Mouse (Mus musculus) heart, adult 18-20 months (tissue): Measurements from ENCODE around the gene Plekhn1. TPM values are rescaled to one million over a fixed set of nuclear protein-coding genes. Genes with fewer than 3 reads are reported as not detected.

Experiments
- DNase-seq, 2 experiments: peaks; one replicate each; pipeline ENCODE4 v3.0.0; 2021 to 2022; ENCODE audit warnings: mixed read lengths in 1 of 2
- total RNA-seq, 2 experiments: library from RNA; stranded (reverse); gene quantifications; 2 replicates each; pipeline ENCODE4 v1.2.3; 2021

Plekhn1 gene
- total RNA-seq, 2 experiments from 2014 or later: 10.1 to 11.0 TPM

DNA sequence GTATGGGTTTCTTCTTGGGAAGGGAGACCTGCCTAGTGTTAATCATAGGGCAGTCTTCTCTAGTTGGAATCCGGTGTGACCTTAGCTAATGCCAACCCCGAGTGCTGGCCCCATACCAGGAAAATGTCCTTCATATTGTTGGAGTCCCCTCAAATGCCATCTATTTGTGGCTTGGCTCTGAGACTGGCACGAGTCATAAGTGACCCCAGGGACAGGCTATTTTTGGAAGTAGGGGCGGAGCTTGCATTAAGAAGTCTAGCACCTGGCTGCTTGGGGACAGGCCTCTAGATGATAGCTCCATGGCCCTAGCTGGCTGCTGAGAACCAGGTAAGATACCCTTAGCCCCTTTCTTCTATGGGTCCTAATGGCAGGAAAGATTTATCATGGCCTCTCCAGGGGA, 19.0 kb downstream of the Plekhn1 start, which contains the start of gene Perm1:
TSS of gene Perm1 (plus strand) at position 220 of the 400 bp plus-strand sequence.
- peak; percentile 87 to 89 for DNase-seq

DNA sequence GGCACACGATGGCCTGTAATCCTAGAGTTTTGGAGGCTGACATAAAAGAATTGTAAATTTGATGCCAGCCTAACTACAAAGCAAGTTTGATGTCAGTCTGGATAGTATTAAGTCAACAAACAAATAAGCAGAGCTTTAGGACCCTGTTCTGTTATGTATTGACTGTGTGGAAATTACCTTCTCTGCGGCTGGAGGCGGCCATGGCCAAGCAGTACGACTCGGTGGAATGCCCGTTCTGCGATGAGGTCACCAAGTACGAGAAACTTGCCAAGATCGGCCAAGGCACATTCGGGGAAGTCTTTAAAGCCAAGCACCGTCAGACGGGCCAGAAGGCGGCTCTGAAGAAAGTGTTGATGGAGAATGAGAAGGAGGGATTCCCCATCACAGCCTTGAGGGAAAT, 21.5 kb downstream of the Plekhn1 start:
- DNase-seq: no peak

DNA sequence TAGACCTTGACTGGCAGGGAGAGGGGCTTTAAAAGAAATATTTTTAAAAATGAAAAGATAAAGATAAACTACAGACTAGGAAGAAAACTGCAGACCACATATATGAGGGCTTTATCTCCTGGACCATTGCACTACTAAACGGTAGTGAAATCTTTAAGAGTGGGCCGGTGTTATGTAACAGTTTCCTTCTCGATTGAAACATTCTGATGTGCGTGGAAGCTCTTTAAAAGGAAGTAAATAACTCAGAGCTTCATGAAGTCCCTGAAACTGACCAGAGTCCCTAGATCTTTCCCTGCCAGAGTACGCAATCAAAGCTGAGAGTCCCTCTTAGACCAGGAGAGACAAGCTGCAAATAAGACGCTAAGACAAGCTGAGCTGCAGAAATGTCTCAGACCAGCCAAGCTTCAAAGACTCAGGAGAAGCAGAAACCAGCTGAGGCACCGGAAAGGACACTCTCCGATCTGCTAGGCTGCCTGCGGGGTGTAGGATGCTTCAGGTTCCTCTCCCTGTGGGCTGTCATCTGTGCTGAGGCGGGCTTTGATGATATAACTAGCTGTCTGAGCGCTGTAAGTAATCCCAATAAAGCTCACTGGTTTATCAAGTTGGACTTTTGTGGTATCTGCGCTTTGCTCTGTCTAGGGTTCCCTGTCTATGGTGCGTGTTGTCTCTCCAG, 24.6 kb downstream of the Plekhn1 start:
- DNase-seq: no peak

DNA sequence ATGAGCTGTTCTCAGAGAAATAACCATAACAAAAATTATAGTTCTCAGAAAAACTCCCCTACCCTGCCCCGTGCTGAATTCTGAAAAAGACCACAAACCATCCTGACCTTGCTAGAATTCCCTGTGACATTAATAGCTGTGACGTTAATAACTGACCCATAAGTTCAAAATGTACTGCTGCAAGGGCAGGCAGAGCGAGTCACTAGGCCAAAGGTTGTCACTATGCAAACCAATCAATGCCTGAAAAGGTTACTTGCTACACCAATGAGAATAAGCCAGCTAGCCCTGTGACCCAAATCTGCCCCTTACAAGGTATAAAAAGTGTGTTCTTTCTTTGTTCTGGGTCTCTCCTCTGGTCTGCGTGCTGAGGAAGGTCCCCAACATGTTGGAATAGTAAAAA, 25.8 kb downstream of the Plekhn1 start:
- DNase-seq: no peak

DNA sequence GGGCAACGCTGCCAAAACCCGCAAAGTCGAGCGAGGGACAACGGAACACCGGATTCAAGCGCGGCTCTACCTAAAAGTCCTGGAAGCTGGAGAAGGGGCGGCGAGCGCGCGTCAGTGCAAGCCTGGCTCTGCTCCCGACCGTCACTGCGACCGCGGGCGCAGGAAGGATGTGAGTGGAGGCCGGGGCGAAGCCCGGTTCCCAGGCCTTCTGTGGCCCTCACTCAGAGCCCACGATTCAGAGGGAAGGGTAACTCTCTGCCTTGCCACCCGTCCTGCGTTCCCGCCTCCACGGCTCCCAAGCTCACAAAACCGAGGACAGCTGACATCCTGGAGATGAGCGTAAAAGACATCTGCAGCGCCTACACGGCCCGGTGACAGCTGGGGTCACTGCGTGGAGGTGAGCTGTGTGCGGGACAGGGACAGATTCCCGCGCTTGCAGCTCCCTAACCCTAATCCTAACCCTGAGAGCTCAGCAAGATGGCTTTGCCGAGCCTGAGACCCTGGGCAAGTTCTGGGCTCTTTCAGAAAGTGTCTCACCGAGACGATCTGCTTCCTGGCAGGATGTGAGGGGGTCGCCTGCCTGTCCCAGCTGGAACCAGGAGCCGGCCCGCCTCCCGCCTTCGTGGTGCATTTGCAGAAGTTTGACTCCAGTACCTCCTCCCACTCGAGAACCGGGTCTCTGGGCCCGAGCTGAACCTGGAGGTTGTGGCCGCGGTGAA, 31.1 kb downstream of the Plekhn1 start:
- DNase-seq: peak; percentile 36 to 42

DNA sequence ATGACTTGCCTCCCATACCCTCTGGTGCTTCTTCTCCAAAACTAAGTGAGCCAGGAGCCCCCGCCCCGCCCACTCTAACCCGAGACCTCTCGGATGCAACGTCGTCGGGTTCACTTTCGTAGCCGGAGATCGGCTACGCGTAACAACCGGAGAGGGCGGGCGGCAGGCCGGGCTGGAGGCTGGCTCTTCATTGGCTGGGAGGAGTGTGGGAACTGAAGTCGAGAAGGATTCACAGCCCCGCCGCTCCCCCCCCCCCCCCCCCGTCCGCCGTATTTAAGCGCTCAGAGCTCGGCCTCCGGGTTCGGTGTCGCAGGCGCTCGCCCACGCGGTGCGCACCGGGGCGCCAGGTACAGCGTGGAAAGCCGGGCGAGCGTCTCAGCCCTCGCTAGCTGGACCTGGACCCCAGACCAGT, 31.6 kb downstream of the Plekhn1 start, which contains the start of gene AW011738:
TSS of gene AW011738 (plus strand) at position 304 of the 412 bp plus-strand sequence.
- peak; percentile 86 to 90 for DNase-seq

DNA sequence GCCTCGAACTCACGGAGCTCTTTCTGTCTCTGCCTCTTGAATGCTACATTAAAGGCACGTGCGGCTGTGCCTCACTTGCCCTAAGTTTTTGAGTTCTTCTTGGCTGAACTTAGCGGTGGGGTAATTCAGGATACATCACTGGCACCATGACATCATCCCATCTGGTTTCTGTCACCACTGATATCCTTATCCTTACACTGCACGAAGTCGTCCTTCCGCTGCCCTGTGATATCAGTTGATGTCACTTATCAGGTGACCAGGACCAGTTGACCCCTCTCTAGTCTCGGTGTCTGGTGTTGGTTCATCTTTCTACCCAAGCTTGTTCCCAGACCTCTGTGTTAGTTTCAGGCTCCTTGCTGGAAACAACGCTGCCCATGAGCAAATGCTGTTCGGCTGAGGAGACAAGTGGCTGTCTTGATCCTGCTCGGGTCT, 32.2 kb downstream of the Plekhn1 start:
- peak in 1 of 2 experiments; percentile 39 for DNase-seq

DNA sequence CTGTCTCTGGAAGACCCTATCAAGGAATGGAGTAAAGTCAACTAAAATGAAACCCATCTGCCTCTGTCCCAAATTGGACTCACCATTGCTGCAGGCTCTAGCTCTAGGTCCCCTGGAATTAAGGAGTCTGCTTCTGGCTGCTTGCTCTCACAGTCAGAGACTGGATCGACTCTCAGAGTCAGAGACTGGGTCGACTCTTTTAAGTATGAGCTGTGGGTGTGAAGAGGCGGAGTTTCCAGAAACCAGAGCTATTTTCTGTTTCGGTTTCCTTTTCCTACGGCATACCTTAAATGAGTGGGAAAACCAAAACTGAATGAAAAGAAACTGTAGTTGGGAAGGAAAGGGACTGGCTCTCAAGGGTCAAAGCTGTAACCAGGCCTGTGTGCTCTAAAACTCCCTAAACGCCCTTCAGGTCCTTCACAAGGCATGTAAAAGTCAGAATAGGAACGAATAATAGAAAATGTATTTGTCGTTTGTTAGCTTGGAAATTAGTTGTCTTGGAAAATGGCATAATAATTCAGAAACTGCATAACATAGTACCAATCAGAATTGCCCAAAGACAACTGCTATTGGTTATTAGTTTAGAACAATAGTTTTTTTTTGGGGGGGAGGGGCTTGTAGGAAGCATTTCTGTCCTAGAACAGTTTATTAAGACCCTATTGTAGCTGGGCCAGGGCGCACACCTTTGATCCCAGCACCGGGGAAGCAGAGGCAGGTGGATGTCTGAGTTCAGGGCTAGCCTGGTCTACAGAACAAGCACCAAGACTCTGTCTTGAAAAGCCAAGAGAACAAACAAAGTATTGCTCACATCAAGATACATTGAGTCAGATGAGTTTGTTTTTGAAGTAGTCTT, 33.8 kb downstream of the Plekhn1 start, which contains the start of gene Isg15:
TSS of gene Isg15 (minus strand) at position 196 of the 853 bp plus-strand sequence.
- DNase-seq: peak; percentile 54 to 63

DNA sequence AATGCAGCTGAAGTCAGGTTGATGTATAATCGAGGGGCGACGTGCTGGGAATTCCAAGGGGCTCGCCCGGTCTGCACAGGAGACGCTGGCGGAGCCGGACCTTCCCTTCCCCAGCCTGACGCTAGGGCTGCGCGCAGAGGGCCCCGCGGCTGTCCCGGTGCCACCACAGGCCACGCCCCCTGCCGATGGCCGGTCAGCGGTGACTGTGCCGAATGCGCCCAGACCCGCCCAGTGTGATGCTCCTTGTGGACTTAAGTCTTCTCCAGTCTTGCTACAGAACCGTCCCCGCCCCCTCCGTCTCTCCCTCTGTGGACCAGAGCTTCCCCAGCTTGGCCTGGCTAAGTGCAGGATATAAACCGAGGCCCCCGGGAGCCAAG, 36.8 kb downstream of the Plekhn1 start:
- DNase-seq: peak; percentile 88 to 94

DNA sequence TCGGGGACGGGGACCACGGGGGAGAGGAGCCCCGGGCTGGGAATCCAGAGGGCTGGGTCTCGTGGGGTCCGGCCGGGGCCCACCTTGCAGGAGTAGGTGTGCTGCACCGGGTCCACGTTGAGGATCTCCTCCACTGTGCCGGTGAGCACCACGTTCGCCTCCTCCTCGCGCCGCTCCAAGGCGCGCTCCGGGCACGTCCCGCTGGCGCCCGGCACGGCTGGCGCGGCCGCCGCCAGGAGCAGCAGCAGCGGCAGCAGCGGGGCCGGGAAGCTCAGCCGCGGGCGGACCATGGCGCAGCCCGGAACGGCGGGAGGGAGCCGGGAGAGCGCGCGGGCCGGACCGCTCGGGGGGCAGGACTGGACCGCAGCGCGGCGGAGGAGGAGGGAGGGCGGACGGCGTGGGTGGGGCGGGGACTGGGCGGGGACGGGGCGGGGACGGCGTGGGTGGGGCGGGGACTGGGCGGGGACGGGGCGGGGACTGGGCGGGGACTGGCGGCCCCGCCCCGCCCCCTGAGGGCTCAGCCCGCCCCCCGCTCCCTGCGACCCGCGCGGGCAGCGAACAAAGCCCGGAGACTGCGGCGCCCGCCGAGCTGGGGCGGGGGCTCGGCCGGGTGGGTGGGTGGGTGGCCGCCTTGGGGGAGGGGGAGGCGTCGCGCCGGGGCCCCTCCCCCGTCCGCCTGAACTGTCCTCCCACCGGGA, 37.4 kb downstream of the Plekhn1 start, which contains the start of gene Agrn:
TSS of gene Agrn (minus strand) at position 358 of the 698 bp plus-strand sequence.
- peak; percentile 77 to 81 for DNase-seq

DNA sequence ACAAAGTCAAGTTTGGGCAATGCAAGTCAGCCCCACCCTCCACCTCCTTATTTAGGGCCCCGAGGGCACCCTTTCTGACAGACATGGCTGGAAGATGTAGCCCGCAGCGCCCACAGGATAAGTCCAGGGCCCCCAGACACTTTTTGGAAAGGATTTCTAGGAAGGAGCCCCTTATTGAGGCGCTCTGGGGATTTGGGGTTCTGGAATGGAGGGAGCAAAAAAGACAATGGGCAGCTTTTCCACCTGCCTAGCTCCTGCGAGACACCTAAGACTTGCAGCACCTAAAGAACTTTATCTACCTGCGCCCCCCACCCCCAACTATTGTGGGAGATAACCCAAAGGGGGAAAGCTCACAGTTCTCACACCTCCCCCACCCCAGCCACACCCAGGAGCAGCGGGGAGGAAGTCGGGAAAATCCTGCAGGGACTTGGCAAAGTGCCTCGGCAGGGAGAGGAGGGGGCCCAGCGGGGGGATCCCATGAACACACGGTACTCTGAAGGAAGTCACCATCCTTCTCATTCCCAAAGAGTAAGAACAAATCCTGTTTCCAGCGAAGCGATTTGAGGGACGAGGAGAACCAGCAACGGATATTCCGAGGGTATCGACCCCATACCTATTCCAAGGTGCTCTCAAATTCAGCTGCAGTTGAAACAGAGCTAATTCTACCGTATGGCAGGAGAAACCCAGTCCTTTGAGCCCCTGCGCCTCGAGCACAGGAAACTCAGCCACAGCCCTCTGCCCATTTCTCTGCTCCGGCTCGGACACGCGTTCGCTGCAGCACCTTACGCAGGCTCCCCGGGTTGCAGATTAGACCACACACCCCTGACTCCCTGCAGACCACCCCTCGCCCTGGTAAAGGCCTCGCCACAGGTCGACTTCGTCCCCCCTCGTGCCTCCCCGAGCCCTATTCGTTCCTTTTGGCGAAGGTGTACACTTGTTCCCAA, 38.5 kb downstream of the Plekhn1 start:
- DNase-seq: peak; percentile 60 to 69

DNA sequence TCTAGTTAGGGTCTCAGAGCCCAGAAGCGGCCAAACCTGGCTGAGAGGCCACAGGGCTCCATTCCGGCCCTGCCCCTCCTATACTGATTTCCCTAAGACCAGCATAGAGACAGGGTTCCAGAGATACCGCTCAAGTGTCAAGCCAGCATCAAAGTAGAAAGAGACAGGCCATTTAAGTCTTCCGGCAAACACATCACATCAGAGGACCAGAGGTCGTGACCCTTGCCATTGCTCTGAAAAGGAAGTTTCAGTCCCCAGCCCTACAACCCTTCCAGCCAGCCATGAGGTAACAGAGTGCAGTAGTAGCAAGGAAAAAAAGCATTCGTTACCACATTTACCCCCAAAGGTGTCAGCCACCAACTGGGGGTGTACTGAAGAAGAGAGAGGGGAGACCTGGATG, 40.3 kb downstream of the Plekhn1 start:
- DNase-seq: no peak

DNA sequence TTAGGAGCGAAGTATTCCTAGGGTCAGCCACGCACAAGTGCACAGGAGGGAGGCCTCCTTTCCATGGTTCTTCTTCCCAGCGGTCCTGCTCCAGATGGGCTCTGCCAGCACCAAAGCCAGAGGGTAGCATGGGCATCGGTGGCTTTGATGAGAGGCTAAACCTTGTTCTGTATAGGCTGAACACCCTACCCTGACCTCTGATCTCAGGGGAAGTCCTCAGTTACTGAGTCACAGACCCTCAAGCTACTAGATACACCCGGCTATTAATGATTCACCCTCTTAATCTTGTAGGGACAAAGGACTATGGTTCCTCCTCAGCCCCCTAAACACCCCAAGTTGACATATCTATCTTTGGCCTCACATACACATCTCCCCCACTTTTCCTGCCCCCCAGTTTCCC, 40.8 kb downstream of the Plekhn1 start:
- no peak for DNase-seq

DNA sequence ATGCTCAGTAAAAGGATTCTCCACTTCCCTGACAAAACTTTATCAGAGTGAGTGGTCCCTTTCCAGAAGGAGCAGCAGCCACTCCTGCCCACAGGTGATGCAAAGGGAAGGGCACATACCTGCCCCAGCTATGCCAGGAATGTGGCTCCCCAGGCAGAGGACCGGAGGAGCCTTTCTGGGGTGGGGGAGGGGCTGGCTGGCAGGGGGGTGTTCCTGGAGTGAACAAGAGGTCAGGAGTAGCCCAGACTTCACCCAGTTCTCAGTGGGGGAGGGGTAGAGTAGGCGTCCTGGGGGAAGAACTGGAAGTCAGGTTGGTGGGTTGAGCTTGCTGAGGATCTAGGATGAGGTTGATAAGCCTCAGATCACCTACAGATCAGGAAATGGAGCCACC, 41.5 kb downstream of the Plekhn1 start:
- no peak for DNase-seq

DNA sequence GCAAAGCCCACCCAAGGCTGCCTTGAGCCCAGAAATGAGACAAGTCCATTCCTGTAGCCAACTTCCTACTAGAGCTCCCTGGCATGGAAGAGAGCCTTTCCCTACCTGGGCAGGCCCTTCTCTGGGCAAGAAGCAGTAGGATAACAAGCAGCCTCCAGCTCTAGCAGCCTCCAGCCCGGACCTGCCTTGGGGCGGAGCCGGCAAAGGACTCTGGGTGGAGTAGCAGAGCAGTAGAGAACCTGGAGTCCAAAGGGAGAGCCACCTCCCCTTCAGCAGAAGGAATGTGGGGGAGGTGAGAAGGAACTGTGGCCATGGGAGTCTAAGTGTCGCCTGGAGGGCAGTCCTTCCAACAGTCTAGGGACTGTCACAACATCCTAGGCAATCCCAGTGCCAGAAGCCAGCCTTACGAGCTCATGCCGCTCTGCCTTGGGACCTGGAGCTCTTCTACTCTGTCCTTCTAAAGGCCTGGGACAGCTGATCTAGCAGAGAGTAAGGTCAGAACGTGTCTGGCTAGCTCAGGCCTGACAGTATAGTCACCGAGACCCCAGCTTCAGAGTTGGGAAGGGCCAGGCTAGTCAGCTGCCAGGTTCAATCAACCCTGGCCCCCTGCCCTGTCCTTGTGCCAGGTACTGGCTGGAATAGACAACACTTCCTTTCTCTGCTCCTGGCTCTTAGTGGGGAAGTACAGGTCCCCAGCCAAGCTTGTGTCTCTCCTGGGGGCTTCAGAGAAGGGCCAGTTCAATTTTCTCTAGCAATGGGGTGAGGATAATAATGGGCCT, 42.0 kb downstream of the Plekhn1 start:
- peak; percentile 42 to 49 for DNase-seq

DNA sequence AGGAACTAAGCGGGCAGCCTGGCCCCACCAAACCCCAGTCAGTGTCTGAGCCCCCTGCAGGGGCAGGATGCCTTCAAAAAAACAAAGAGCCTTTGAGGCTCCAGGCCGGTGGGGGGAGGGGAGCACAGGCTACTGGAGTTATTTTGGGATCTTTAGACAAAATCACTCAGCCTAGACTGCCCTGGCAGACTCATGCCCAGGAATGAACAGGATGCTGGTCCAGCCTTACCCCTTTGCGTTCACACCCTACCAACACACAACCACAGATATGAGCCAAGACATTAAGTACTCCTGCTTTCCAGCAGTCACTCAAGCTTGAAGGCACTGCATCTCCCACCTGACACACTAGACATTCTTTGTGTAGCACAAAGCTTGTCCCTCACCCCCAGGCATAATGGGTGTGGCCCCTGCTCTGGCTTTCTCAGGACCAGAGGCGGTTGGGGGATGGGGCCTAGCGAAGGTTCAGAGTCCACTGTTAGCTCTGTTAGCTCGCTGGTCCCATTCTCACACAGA, 45.8 kb downstream of the Plekhn1 start:
- no peak for DNase-seq

DNA sequence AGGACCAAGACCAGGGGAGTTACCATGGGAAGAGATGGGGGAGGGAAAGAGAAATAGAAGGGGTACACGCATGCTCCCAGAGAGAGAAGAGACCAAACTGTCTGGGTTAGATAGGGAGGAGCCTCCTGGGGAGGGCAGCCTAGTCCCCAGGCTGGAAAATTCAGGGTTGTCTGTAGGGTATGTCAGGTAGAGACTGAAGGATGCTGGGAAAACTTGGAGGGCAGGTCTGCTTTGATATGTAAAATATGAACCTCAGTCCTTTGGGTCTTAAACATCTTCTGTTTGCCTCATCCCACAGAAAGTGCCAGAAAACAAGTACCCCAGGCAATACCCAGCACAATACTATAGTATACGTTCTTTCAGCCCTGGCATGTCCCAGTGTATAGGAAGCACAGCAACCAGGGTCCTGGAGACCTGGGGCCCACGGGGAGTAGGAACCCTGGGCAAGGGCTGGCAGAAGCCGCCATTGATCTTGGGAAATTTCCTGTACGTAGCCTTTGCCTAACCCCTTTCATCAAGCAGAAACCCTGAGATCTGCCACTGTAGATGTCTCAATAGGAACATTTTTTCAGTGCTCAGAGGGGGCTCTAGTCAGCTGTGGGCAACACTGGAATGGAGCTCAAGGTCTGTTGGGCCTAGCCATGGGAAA, 46.4 kb downstream of the Plekhn1 start:
- no peak for DNase-seq

DNA sequence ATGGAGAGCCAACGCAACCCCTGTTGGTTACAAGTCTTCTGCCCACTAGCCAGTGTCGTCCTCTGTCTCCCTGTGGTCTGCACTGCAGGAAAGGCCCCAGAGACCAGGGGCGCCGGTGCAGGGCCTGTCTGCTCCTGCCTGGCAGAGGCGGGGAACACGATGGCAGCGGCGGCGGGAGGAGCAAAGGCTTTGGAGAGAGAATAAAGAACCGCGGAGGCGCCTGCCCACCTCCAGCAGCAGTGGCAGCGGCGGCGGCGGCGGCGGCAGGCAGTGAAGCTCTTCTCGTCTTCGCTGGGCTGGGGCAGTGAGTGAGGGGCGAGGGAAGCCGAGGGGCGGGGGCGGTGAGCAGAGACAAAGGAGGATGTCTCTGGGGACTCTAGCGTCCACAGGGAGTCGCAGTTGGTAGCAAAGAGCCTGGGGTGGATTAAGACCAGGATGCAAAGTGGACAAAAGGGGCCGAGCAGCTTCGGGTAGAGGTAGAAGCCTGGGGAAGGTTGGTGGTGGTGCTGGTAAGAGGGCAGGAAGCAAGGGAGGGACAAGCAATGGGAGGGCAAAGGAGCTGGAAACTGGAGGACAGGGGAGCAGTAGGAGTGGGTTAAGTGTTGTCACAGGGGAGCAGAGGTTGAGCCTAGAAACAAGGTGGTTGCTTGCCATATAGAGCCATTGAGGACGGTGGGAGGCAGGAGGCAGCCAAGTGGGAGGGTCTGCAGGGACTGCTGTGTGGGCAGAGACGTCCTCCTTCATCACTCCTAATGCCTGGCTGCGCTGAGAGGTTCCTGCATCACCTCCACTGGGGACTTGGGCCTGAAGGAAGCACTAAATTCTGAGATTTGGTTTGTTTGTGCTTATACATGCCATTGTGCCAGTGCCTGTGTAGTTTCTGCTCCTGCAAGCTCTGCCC, 48.5 kb downstream of the Plekhn1 start:
- no peak for DNase-seq
